Mouse (Mus musculus) adrenal gland, adult 8-10 months (tissue): ENCODE data around the gene Slc37a1. TPM values are rescaled to one million over a fixed set of nuclear protein-coding genes. Genes with fewer than 3 reads are reported as not detected.

ENCODE experiments used
- DNase-seq: peaks from one replicate; pipeline ENCODE4 v3.0.0; 2022
- total RNA-seq, 4 experiments: library from RNA; stranded (reverse); gene quantifications; 2 replicates each; pipeline ENCODE4 v1.2.4; 2022

The Slc37a1 gene
- total RNA-seq, 4 experiments from 2014 or later, result 13.1 to 26.4 (median 22.5) TPM

- no peak for DNase-seq
These were observed 32.5 kb downstream of the Slc37a1 start for GRCm38 (mm10) chr17:31318906-31319767.

DNA sequence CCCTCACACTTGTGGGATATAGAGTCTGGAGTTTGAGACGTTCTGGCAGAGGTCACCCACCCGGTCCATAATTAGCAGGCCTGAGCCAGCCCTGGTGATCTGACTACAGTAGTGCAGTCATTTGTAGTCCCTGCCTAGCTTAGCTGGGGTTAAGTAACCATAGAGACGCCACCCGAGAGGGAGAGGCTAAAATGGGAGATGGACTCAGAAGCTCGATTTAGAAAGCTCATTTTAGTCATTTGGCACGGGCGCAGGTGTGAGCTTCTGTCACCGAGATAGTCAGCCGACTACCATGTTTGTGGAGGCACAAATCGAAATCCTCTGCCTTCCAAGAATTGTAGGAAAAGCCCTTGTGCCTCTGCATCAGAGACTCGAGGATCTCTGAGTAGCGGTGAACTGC is 34.8 kb downstream of the Slc37a1 start:
- no peak for DNase-seq

GRCm38 (mm10) chr17:31322446-31322845 is 35.9 kb downstream of the Slc37a1 start:
- no peak for DNase-seq

- DNase-seq, result no peak
These were observed 36.8 kb downstream of the Slc37a1 start for GRCm38 (mm10) chr17:31323379-31323778.

DNA sequence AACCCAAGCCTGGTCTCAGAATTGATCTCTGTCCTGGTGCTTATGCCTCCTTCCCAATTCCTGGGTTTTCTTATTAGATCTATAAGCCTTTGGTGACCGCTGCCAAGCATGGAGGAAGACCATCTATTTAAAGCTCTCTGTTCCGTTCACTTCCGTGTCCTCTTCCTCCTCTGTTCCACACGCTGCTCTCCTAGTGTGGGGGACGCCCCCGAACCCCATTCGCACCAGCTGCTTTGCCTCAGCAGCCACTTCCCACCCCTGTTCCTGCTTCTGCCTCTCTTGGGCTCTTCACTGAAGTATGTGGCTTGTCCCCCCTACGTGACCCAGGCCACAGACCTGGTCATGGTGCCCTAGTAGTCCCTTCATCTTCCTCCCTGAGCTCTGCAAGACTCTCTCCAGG is 37.6 kb downstream of the Slc37a1 start:
- no peak for DNase-seq

GRCm38 (mm10) chr17:31325451-31326219 is 39.0 kb downstream of the Slc37a1 start:
- DNase-seq, result no peak

- no peak for DNase-seq
These were observed 39.7 kb downstream of the Slc37a1 start for GRCm38 (mm10) chr17:31326220-31326852.

GRCm38 (mm10) chr17:31328466-31328865 is 41.9 kb downstream of the Slc37a1 start:
- DNase-seq, result no peak

DNA sequence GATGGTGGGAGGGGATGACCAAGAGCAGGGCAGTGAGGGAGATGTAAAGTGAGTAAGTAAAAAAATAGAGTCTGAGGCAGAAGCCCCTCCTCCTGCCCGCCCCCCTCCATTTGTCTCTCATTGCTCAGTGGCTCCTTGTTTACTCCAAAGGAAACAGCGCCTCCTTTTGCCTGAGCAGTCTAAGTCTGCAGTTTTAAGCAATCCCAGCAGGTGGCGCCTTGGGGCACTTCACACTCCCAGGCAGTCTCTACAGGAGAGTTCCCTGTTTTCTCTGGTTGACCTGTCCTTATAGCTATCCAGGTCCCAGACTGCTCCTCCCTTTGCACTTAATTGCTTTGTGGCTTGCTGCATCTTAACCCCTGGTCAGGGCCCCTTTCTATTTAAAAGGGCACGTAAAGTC is 44.0 kb downstream of the Slc37a1 start:
- DNase-seq, result peak; percentile 38

DNA sequence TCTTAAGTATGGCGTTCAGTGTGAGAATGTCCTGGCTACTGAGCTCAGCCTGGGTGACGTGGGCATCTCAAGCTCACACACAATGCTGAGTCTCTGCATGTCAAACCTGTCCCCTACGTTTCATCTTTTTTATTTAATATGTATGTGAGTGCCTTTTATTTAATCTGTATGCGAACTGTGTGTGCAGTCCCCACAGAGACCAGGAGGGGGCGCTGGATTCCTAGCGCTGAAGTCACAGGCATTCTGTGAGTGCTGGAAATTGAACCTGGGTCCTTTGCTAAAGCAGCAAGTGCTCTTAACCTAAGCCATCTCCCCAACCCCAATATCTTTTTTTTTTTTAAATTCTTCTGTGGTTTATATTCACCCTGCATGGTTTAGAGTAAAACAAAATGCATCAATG is 44.7 kb downstream of the Slc37a1 start:
- DNase-seq, result no peak

DNA sequence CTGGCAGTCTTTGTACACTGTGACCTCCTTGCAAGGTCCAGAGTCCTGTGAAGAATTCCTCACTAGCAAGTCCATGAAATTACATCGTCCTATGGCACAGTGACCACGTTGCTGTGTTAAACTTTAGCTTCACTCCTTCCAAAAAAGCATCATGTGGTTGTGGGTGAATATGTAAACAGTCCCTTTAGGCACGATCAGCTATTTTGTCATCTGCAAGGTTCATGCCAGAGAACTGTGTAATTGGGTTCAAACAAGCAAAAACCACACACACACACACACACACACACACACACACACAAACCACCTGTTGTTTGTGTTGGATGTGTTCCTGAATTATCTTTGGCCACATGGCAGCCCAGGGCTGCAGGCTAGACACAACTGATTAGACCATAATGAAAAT is 45.3 kb downstream of the Slc37a1 start:
- no peak for DNase-seq

DNA sequence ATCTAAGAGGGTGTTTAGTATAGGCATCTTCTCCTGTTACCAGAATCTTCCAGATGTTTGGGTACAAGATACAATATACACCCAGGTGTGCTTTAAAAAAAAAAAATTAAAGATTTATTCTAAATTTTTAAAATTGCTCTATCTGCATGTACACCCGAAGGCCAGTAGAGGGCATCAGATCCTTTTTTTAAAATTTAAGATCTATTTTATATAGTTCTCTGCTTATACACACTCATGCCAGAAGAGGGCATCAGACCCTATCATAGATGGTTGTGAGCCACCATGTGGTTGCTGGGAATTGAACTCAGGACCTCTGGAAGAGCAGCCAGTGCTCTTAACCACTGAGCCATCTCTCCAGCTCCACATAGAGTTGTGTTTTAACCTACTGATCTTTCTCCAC is 45.7 kb downstream of the Slc37a1 start:
- DNase-seq, result no peak

DNA sequence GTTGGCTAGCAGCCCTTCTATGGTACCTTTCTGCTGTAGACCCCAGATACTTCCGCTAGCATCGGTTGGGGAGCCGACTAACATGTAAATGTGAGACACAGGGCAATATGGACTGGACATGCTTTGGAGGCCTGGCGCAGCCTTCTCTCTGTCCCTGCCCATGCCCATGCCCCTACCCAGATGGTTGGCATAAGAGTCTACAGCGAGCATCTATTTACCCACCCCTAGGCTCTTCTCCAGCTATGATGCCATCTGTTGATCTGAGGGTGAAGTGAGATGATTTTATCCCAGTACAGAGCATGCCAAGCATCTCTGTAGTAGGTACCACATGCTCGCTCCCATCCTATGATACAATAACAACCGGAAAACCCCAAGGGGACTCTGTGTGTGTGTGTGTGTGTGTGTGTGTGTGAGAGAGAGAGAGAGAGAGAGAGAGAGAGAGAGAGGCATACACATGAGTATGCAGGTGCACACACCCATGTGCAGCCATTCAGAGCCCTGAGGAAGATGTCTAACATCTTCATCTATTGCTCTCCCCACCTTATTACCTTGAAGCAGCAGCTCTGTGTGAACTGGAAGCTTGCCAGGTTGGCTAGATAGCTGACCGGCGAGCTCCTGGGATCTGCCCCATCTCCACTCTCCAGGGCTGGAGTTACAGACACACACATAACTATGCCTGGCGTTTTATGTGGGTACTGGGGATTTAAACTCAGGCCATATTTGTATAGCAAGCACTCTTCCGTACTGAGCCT is 48.1 kb downstream of the Slc37a1 start:
- no peak for DNase-seq

DNA sequence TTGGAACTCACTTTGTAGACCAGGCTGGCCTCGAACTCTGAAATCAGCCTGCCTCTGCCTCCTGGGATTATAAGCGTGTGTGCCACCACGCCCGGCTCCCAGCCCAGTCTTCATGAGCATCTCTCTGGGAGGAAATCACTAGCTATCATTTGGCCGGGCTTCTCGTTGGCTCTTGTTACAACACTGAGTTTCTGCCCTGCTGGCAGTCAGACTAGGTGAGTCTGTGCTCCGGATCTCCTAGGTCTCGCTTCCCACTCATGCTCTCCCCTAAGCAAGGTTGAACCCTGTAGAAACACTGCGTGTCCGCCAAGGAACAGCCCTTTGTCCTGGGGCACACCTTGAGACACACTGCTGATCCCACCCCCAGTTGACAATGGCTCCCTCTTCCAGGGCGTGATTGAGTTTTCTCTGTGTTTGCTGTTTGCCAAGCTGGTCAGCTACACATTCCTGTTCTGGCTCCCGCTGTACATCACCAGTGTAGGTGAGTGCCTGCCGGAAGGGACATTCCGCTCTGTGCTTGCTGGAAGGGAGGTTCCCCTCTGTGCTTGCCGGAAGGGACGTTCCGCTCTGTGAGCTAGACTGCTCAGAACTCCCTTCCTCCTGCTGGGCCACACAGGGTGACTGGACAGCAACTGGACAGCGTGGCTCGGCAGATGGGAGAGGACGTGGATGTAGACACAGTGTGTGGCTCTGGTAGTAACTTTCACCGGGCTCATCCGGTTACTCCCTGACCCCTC is 48.9 kb downstream of the Slc37a1 start:
- DNase-seq, result no peak

DNA sequence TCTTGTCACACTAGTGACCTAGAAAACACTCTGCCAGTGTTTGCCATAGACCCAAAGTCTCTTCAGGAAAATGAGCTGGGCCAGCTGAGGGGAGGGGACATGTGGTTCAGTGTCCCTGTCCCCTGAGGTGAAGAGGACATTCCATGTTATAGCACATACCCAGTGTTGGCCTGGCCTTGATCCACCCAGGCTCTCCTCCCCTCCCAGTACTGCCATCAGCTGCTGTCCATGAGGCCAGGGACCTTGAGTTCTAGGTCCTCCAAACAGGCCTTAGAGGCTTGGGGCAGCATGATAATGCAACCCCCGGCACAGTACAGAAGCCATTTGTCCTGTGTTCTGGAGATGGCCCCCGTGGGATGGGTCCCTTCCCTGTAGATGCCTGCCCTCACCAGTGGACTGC is 53.2 kb downstream of the Slc37a1 start:
- DNase-seq, result peak; percentile 18

DNA sequence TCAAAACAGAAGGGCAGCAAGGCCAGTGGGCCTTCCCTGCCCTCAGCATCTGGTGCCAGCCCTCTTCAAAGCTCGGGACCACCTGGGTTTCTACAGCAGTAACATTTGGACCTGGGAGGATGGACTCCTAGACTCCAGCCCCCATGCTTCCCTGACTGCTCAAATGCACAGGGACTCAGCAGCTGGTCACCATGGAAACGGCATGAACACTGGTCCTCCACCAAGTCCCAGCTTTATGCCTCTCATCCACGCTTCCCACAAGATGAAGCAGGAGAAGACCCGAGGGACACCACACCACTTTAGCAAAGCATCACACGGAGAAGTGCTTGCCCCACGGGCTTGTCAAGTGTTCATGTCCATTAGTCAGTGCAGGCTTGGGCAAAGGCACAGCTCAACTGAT is 55.6 kb downstream of the Slc37a1 start:
- DNase-seq, result no peak

GRCm38 (mm10) chr17:31344172-31344801 is 57.7 kb downstream of the Slc37a1 start:
- peak; percentile 40 for DNase-seq

DNA sequence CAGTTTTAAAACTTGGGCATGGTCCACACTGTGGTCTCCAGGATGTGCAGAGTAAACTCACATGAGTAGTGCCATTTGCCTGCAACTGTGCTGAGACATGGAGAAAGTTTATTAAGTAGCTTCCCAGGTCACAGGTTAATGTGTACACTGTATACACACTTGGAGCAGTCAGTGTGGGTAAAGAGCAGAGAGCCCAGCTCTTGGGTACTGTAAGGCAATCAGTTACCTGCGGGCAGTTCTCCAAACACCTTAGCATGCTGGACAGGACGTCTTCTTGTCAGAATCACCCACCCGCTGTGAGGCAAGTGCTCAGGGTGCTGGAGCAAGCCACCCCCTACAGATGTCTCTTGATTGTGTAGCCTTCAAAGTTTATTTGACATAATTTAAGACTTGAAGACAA is 58.2 kb downstream of the Slc37a1 start:
- DNase-seq, result no peak

DNA sequence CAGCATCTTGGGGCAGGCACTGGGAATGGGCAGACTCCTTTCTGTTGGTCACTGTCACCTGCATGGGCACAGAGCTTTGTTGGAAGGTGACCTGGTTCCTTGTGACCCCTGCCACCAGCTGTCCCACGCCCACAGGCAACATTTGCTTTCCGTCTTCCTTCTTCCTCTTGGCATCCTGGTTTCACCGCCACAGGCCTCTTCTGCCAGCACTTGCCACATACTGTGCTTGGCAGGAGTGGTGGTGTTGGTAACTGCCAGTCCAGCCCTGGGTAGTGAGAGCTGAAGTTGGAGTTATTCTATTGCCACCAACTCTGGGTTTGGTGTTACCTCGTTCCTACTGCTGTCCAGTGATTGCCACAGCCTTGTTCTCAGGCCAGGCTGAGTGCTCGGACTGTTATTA is 61.5 kb downstream of the Slc37a1 start:
- no peak for DNase-seq

- DNase-seq, result no peak
These were observed 62.8 kb downstream of the Slc37a1 start for GRCm38 (mm10) chr17:31349388-31349787.

DNA sequence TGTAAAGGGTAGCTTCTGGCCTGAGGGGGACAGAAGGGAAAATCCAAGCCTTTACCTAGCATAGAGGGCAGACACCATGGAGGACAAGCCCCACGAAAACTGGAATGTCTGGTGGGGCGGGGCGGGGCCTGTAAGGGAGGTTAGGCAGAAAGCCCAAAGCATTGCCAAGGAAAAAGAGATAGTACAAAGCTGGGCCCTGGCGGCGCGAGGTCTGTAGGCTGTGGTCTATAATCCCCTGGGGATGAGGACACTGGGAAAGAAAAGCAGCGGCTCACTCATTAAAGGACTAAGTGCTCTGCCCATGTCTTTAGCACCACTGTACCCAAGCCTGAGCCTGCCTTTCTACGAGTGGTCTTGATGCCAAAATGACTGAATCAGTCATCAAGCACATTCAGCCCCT is 65.4 kb downstream of the Slc37a1 start:
- DNase-seq, result no peak
